Mouse (Mus musculus): ENCODE measurements around the gene Hand2.

Gene Hand2

DNA sequence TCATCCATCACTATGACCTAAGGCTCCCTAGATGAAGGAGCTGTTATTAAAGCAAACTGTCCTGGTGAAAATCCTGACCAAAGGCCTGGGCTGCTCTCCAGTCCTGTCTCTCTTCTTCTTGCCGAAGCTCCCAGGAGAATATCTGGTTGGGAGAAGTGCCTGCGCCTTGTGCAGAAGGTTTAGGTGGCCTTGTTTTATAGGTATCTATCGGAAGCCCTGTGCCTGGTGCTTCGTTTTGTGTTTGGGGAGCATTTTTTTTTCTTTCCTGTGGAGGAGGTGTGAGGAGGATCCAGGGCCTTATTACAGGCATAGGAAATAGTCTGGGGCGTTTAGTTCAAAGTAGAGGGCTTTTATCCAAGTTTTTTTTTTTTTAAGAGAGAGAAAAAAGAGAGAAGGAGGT, 3.9 kb downstream of the Hand2 start:
- no peak for DNase-seq (ENCODE audit: low spot score)

DNA sequence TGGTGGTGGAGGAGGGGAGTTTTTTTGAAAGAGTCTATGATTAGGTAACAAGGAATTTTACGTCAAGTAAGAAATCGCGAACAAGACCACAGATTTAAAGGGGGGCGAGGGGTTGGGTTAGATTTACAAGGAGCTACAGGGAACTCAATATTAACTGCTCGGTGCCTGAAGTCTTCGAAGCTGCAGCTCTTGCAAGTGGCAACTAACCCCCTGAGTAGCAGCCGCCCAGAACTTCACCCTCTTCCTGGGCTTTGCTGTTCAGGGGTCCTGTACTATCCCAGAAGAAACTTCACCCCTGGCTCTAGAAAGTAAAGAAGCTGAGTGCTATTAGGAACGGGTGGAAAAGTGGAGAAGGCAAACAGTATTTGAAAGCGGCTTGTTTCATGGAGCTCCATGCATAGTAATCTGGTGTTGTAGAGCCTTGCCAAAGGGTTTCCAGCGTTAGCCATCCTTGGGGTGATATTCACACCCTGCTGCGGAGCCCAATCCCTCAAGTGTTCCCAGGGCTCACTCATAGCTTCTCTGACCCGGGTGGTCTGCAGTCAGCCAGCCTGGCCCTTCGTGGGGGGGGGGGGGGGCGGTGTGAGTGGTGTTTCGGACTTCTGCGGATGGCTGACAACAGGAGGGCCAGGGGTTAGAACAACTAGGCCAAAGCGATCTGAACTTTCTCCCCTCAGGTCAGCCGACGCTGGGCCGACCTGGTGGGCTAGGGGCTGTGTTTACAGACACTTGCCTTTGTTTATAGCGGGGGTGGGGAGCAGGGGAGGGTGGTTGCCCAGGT, 4.5 kb downstream of the Hand2 start:
- no peak for DNase-seq (ENCODE audit: low spot score)

DNA sequence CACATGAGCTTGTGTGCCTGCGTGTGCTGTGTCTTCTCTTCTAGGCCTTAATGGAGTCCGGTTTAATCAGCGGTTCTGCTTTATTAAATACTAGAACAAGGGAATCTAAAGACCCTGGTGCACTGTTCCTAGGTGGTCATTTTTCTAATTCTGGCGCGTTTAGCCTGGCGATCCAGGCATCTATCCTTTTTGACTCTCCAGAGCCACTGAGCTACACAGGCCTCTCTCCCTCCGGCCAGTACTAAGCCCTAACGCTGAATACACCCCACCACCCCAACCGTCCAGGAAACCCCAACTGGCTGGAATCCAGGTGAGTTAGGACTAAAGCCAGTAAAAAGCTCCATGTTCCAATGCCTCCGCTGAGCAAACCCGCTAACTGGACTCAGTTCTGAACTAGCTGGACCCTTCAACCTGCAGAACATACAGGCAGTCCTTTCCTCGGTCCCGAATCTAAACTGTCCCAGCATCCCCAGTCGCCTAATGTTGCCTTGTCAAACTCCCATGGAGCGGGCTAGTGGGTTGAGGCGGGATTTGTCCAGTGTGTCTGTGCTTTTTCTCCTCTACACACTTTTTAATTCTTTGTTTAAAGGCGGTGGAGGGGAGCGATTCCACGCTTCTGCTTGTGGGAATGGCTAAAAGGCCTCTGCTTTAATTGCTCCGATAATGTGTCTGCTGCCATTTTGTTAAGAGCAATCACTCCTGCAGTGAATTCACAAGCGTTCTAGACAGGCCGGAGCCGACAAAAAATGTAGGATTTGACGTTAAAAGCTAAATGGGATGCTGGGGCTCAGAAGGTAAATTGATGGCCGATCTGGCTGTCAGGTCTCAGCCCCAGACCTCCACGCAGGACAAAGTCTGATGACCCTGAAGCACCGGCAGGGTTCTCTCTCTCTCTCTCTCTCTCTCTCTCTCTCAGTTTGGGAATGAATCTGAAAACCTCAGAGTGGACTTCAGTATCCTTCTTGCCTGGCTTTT, 5.6 kb downstream of the Hand2 start:
- DNase-seq (ENCODE audit: low spot score) = no peak

DNA sequence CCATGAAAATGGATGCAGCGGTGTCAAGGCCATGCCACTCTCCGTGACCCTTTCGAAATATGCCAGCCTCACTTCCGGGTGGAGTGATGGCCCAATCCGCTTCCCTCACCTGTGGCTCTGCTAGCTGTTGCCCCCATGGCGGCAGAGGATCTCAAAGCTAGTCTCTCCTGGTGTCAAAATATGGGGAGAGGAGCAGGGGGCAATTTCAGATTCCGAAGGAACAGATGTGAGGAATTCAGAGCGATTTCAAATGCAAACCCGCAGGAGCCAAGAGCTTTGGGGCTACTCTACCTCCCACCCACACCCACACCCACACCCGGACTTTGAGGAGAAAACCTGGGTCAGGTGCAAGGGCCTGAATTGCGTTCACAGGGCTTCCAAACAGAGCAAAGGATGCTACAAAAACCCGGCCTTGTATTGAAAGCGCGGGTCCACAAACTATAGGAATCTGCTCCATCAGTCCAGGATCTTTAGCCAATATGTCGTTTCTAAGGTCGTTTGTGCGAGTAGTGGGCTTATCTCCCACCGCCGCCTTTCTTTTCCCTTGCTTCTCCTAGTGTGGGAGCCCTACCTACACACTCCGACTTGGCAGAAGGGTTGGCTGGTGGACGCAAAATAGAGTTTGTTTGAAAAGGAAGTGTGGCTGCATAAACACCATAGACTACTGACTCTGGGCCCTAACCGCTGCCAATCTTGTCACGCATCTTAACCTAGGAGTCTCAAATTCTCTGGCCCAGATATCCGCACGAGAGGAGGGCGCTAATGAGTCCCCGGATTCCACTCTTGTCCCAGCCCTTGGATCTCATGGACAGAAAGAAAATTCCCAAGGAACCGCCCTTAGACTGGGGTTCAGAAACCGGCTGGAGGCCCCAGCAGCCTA, 6.7 kb downstream of the Hand2 start:
- no peak for DNase-seq (ENCODE audit: low spot score)

DNA sequence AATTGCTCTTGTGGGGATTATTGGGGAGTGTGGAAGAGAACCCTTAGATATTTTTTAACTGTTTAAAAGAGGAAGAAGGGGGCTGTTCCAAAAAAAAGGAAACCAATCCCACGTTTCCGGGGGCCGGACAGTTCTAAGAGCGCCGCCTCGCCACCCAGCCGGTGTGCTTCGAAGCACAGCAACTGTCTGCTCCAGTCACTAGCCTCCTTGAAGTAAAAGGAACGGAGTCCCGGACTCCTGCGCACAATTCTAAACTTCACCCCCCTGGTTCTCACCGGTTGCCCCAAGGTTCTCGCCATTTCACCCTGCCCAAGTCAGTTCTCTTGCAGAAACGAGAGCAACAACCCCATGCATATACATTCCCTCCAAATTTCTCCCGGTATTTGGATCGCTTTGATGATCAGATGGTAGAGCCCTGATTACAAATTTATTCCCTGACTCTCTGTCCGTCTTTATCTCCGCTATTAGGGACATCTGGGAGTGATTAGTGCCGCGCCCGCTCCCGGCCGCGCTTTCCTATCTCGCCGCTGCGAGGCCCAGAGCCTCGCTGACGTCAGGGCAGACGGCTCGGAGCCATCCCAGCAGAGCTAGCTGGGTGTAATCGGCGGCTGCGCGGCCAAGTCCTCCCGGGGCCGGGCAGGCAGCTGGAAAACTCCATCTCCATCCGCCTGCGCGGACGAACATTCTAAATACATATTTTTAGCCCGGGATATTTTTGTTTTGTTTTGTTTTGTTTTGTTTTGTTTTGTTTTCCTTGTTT, 7.6 kb downstream of the Hand2 start:
- no peak for DNase-seq (ENCODE audit: low spot score)

DNA sequence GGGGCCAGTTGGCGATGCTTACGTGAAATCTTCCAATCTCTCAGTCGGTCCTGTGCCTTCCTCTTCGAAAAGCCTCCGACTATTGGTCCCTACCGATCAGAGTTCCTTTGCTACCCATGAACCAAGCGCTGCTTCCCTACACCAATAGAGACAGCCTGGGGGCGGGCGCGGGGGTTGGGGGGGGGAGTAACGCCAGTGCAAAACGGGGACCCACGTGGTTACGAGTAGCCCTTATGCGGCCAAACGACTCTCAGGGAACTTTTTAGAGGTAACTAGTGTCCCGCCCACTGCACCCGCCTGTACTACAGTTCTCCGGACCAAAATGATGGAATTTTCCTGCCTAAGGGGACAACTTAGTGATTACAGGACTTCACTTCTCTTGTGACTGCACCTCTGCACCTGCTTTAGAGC, 8.2 kb downstream of the Hand2 start:
- no peak for DNase-seq (ENCODE audit: low spot score)

DNA sequence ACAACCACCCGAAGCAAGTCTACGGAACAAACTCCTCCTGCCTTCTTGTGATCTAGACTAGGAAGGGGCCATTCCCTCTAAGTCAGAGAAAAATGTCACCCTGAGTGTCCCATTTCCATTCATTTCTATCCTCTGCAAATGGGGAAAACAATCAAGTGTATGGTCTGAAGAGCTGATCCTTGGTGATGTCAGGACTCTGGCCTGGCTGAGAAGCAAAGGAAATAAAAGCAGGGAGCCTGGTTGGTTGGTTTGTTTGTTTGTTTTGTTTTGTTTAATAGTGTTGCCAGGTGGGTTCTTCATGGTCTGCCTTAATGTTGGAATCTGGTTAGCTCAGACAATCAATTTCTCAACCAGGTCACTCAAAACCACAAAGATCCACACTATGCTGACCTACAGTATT, 9.3 kb downstream of the Hand2 start:
- no peak for DNase-seq (ENCODE audit: low spot score)

DNA sequence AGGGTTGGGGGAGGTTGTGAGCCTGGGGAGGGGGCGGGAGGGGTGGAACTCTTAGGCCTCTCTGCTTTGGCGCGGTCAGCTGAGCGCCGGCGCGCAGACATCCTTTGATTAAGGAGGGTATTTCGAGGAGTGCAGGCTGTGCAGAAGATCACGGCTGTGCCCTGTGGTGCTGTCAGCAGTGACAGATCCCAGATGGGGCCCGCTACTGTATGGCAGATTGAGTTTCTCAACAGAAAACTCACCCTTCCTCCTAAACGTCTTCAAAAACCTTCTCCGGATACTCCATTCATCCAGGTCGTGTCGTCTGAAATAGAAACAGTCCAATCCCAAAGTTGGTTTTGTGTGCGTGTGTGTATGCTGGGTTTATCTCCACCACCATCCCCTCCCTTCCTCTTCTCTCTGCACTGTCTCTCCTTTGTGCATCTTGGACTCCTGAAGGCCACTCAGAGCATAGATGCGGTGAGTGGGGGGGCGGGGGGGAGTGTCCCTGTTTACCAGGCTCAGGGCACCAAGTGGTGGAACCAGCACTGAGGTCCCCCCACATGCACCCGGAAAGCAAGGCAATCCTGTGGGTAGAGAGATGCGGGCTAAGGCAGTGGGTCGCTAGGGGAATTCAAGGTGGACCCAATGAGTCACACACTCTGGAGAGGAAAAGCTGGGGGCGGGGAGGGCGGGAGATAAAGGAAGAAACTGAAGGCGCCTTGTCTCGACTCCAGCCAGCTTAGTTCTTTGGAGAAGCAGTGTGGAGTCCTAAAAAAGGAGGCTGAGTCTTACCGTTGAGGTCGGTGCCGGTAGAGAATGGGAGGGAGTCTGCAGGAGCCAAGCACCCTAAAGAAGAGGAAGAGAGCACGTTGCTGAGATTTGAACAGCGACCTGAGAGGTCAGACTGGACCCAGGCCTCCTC, 11.2 kb downstream of the Hand2 start:
- DNase-seq (ENCODE audit: low spot score) = no peak

DNA sequence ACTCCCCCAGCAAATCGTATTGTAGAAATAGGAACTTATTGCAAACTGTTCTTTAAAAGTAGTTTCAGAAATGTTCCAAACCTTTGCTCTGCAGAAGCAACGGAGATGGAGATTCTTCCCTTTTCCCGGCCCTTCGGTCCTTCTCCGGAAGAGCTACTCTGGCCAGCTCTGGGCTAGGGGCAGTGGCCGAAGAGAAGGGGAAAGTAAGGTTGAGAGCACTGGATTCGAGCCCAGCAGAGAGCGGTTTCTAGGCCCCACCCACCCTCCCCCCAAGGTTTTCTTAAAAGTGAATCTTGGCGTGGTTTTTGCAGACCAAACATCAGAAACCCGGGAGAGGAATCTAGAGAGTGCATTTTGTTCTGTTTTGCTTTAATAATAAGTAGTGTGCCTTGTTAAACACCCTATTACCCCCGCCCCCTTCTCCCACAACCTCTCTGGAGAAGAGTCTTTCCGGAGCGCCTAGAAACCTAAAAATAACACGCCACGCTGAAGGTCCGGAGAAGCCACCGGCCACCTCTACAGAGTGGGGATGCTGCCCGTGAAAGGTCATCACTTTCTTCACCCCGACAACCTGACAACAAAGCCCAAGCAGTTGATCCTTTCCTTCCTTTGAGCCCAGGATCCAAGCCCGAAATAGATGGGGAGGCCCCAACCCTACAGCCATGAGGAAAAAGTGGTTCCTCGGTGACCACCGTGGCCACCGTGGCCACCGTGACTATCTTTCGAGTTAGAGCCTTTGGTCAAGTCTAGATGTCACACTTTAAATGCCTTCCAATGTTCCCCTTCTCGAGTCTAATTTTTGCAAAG, 12.1 kb downstream of the Hand2 start:
- no peak for DNase-seq (ENCODE audit: low spot score)

DNA sequence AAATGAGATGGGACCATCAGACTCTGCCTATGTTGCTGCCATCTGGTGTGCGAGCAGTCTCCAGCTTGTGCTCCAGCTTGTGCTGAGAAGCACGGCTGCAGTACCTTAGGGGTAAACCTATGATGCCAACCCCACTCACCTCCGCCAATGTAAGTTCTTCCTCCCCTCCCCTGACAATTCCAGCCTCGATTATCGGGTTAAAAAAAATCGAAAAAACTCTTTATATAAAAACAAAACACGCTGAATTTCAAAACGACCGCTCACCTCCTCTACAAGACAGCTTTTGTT, 12.6 kb downstream of the Hand2 start:
- no peak for DNase-seq (ENCODE audit: low spot score)

DNA sequence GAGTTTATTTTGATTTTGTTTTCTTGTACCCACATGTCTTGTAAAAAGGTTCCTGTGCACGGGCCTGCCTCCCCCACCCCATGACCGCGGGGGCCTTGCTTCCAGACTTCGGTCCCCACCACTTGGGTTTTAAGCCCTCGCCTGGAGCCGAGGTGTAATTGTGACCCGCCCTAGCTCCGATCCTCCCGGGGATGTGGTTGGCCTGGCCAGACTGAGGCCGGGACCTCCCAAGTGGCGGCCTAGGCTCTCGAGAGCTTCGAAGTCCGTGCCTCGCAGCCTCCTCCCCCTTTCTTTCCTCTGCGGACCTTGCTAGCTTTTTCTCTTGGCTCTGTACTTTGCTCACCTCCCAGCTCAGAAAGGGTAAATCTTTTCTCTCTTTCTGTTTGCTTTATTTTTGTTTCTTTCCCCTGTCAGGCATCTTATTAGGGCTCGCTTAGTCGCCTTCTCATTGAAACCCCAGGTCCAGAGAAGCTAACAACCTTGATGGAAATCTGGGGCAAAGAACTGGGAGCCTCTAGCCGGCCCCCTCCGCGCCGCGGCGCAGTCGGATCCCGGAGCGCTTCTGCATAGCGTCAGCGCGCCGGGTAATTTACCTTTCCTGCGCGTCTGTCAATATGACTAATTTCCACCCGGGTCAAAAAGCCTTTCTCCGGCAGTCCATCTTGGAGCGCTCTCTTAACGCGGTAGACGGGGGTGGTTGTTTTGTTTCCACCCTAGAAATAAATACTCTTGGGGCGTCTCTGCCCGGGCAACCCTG, 13.2 kb downstream of the Hand2 start:
- no peak for DNase-seq (ENCODE audit: low spot score)

DNA sequence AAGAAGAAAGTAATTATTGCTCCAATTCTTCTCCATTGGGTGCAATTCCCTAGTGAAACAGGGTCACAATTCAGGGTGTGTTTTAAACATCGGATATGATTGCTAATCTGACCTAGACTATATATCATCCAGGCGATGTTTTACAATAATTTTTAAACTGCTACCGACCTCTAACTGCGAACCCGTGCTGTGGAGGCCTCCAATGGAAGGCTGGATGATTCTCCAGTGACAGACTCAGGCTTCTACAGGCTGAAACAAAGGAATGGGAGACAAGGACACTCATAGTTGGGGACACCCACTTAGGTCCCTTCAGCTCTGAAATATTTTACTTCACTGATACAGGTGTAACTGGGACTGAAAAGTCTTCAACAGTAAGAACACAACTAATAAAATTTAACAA, 13.9 kb downstream of the Hand2 start:
- no peak for DNase-seq (ENCODE audit: low spot score)

DNA sequence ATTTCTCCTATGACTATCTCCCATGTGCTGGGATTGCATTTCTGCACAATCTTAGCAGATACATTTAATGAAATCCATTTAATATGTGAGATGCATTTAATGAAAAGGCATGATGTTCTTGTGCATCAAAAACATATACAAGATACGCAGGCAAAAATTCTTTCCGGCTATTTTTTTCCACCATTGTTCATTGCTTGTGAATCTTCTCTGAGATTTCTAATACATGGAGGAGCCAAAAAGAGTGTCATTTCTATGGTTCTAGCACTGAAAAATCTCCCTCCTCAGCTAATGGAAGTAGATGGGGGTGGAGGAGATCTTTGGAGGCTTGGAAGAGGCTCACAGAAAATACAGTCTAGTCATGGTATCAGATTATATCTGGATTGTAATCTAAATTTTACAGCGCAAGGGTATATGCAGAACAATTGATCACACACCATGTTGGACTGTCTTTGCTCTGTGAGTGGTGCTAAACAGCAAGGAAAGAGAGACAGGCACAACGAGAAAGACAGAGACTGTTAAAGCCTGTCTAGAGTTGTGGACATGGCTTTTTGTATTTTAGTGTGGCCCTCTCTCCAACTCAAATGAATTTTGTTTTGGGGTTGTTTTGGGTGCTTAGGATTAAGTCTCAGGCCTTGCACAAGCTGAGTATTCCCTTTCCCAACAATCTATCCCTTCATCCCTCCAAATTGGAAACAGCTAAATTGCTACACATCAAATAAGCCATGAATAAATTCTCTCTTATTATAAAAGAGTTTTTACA, 16.7 kb downstream of the Hand2 start:
- no peak for DNase-seq (ENCODE audit: low spot score)

DNA sequence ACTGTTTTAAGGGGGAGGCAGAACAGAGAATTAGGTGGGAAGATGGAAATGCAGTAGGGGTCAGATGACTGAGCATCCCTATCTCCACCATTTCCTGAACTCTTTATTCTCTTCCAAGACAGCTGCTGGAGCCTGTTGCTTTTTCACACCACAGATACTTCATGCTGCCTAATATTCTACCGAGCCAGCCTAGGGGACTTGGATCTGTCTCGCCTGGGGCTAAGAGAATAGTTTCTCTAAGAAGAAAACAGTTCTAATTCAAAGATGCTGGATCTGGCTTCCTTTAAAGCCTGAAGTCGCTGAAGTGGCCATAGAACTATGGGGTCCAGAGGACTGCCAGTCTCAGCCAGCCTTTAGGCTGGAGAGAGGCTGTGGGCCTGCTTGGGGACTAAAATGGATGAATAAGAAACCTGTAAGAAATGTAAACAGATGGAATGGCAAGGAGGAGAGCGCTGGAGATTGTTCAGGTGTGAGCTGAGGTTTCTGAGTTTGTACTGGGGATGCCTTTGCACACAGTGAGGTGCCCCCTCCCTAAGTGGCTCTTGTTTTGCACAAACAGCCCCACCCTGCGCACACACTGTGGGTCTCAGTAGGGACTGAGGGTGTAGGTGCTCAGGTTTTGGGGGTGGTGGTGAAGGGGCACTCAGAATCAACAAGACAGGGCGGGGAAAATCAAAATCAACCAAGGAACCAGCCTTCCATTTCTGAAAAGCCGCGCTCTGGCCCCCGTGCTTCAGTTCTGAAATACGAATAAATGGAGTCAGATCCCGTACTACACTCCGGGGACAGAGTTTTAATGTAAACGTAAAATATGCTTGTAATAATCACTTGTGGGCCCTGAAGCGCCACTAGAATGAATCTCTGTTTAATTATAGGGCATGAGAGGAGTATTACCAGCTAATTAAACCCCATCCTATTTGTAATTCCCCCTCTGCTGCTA, 19.2 kb downstream of the Hand2 start:
- no peak for DNase-seq (ENCODE audit: low spot score)

DNA sequence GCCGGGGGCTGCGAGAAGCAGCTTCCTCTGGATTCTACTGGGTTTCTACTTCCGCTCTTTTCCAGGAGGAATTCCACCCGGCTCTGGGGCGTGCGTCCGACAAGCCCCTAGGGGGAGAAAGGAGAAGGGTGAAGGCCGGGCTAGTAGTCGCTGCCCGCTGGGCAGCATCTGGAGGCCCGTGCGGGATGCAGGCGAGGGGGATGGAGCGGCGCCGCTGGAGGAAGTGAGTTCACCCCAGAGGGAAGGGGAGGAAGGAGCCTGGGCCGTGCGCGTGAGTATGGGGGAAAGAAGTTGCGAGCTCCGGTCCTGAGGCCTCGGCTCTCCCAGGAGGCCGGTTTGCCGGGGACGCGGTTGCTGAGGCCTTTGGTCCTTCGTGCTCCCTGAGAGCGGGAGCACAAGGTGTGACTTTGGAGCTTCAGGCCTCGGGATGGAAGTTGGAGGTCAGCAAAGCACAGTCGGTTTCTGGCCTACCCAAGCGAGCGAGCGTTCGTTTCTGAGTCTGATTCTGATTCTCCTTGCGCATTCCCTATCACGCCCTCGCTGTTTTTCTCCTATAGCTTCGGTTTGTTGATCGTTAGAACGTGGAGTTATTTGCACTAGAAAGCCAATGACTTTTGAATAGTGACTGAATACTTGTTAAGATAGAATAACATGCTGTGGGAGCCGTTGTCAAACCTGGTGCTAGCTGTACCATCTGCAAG, 20.2 kb downstream of the Hand2 start:
- no peak for DNase-seq (ENCODE audit: low spot score)

DNA sequence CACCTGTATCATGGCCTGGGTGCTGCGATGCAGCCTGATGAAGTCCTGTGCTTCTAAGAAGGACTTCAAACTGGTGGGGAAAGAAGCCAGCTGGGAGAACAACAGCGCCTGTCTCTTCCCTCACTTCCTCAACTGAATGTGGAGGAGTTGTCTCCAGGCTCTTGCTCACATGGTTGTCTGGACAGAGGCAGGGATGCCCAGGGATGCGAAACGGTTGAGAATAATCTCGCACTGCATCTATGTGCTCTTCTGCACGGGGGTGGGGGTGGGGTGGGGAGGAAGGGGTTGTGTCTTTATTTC, 20.7 kb downstream of the Hand2 start:
- DNase-seq (ENCODE audit: low spot score) = no peak

Measured in T-cell, adult 2 months (primary cell).